Mouse (Mus musculus): ENCODE measurements around the gene Mapkap1.

The Mapkap1 gene

DNA sequence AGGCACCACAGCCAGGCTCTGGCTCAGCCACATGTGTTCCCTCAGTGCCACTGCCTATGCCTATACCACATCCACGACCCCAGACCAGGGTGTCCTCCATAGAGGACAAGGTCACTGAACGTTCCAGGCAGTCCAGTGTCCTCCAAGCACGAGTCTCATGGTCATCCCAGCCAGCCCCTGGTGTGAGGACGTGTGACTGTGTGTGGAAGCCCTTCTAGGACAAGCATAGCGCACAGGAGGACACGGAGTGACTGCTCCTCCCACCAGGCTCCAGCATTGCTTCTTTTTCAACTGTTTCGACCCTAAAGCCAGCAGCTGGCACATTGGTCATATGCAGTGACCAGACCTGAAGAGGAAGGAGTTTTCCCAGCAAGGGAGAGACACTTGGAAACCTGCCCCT is 223.2 kb downstream of the Mapkap1 start:
- in situ Hi-C loops (cut with MboI, MseI): no loop called here

DNA sequence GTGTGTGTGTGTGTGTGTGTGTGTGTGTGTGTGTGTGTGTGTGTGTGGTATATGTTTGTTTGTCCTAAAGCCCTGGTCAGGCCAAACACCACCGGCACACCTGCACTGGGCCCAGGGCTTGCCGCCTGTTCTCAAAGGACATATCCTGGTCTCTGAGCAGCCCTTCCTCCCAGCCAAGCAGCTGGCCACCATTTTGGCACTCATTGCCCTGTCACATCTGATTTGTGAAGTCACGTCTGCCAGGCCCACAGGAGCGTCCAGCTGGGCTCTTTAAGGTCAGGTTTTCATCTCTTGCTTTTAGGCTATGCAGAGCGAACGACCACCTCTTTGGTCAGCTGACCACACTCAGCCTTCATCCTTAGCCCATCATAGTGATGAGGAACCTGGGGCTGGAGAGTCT is 223.9 kb downstream of the Mapkap1 start:
- in situ Hi-C loops (cut with MboI, MseI): no loop called here

DNA sequence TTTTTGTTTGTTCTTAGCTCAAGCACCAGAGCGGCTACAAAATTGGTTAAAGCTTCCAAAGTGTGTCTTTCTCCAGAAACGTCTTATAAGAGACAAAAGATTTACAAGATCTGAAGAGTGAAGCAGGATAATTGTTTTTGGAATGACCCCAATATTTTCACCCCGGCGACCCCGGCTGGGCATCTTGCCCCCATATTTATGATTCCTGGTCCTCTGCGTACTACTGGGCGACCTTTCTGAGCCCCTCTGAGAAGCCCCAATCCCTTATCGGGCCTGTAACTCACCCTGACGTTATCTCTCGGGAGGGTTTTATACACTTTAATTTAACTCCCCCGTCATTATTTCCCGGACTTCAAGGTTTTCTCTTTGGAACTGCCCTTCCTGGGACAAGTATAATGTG is 225.5 kb downstream of the Mapkap1 start:
- in situ Hi-C loops (cut with MboI, MseI): no loop called here

DNA sequence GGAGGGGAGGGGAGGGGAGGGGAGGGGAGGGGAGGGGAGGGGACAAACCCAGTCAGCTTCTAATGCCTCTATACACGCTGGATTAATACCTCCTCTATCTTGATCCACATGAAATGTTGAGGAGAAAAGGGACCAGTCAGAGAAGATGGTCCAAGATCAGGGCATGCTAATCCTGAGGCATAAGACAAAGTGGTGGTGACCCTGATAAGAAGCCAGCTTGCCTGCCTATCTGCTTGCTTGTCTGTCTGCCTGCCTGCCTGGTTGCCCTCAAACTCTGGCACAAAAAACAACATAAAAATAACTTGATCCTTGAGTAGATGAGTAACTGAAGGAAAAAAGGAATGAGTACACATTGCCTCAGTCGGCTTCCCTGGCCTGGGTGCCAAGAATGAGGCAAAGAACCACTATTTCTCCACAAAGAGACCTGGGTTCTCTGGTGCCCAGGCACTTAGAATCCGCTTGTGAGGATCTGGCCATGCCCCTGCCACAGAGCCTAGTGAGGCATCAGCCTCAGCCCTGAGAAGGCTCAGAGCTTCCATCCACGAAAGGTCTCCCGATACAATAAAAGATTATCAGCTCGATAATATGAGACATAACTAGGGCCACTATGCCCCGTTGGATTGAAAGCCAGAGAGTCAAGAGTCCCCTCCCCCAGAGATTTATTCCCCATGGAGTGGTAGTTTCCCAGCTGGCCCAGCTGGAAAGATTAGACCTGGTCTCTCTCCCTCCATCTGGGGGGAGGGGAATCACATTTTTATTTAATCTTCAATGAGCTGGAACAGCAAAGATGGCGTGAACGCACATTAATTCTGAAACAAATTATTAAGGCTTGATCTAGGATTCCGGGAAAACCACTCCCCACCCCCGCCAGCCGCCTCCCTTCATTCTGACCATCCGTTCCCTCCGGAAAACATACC is 228.9 kb downstream of the Mapkap1 start:
- in situ Hi-C loops (cut with MboI, MseI): no loop called here

DNA sequence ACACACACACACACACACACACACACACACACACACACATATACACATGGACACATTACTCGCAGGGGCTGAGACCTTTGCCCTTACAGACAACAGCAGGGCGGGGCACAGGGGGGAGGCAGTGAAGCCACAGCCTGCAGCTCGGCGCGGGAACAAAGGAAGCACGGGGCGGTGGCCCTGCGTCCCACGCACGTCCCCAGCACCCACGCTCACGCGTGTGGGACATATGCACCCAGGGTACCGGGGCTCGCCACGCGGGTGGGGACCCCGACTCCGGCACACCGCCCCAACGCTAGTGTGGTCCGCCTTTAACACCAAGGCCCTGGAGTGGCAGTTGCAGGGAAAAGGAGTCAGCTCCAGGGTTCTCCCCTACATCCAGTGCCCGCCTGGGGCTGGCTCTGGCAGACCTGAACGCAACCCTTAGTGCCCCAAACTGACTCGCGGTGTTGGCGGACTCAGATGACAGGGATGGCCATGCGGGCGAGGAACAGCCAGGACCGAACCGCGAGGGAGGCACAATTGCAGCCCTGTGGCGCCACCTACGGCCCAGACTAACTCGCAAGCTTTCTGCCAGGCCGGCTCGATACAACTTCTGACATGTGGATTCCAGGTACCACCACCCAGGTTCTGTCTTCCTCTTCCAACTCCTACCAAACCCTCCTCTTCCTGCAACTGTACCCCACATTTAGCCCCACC is 232.5 kb downstream of the Mapkap1 start:
- in situ Hi-C loops (cut with MboI, MseI): no loop called here

DNA sequence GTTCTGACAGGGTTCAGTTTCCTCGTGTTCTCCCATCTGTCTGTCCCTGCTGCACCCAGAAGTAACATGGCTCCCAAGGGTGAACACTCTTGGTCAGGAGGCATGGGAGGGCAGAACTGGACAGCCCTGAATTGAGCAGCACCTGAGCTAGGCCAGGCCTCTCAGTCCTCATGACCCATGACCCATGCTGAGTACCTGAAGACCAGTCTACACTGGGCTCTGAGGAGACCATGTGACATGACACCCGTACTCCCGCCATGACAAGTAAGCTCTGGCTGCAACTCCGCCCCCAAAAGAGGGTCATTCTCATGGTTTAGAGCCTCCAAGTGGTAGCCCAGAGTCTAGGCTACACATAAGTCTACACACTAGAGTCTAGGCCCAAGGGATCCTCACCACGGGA is 233.2 kb downstream of the Mapkap1 start:
- in situ Hi-C loops (cut with MboI, MseI): loop anchor here (5.0 to 10.0 kb wide), 2 partner anchors 665 to 667 kb away; no protein-coding TSS in a partner anchor

DNA sequence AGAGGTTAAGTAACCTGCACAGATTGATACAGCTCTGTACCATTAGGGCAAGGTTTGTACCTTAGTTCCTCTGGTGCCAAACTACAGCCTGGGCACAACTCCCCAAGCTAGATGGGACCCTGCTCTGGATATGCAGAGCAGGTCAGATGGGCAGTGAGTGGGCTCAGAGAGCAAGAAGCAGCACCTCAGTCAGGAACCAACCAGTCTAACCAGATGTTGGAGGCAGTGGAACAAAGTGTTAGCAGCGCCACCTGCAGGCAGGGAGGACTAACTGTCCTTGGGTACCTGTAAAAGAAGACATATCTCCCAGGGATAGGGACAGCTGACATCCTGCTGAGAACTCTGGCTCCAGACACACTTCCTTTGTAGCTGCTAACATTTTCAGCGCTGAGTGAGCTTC is 235.8 kb downstream of the Mapkap1 start:
- in situ Hi-C loops (cut with MboI, MseI): loop anchor here (5.0 to 10.0 kb wide), 2 partner anchors 668 to 670 kb away; no protein-coding TSS in a partner anchor

DNA sequence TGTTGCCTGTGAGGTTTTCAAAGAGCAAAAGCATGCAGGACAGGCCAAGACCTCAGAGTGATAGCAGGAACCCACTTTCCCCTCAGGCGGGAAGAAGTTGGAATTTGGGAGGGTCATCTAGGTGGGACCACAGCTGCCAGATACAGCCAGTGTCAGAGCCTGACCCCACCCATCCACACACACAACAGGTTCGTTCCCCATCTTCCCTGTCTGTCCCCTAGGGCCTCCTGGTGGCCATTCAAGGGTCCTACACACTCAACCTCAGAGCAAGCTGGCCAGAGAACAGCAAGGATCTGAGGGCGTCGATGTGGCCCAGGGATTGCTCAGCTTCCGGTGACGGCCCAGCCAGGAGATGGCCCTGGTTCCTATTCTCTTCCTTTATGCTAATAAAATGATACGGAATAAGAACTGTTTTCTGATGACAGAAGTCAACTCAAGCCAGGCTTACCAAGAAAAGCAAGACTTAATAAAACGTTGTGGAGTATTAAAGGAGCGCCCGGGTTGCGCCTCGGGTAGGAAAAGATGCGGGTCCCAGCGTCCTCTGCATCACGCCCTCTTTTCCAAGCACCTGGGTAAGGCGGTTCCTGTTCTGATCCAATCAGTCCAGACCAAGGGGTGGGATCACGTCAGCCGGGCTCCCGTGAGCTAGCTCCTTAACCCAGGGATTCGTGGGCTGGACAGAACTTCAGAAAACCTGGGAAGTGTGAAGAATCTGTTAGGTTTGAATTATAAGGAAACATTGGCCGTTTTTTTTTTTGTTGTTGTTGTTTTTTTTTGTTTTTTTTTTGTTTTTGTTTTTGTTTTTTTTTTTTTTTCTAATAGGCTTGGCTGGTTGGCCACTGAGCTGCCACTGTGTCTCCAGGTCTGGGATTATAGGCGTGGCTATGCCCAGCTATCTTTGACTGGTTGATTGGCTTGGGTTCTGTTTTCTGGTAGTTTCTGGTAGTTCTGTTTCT is 238.3 kb downstream of the Mapkap1 start:
- in situ Hi-C loops (cut with MboI, MseI): loop anchor here (5.0 to 10.0 kb wide), 2 partner anchors 670 to 673 kb away; no protein-coding TSS in a partner anchor

DNA sequence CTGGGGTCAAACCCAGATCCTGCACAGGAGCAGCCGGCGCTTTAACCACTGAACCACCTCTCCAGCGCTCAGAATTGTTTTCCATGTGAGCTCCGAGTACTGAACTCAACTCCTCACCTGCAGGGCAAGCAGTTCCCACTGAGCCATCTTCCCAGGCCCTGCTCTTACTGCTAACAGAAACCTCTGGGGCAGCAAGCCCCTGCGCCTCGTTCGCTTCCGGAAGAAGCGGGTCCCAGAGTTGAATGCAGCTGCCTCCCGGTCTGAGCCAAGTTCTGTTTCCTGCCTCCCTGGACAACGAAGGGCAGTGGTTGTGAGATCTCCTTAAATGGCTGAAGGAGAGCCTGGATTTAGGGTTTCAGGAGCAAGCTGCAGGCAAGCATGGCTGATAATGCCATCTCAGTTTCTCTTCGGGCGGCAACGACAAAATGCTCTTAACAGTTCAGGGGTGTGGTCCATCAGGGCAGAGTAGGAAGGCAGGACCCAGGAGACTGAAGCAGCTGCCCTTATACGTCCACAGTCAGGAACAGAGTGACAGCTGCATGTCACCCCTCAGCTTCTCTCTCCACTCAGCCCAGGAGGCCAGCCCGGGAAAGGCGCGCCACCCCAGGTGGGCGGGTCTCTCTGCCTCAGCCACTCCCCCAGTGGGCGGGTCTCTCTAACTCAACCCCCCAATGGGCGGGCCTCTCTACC is 239.4 kb downstream of the Mapkap1 start:
- in situ Hi-C loops (cut with MboI, MseI): loop anchor here in 1 of 2 experiments (10.0 kb wide), 1 partner anchor 671 kb away; no protein-coding TSS in a partner anchor

DNA sequence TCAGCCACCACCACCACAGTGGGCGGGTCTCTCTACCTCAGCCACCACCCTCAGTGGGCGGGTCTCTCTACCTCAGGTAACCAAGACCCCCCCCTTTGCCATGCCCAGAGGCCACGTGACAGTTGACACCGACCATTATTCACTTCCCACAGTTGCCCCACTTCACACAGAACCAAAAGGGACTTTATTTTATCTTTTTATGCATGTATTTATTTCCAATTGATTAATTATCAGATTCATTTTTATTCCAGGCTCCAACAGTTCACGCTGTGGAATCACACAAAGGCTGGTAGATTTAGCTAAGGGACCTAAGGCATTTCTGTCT is 239.9 kb downstream of the Mapkap1 start:
- in situ Hi-C loops (cut with MboI, MseI): loop anchor here in 1 of 2 experiments (10.0 kb wide), 1 partner anchor 672 kb away; no protein-coding TSS in a partner anchor

DNA sequence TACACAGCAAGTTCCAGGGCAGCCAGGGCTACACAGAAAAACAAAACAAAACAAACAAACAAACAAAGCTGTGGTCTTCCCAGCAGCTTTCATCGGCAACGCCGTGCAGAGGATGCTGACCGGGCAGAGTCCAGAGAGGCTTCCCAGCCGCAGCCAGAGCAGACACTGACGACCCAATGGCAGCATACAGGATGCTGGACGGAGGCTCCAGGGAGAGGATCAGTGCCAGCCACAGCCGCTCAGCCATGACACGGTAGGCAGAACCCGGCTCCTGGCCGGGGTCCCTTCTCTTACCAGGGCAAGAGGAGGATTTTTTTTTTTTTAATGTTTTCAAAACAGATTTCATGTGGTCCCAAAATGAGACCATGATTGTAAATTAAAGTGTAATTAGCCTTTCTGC is 240.8 kb downstream of the Mapkap1 start:
- in situ Hi-C loops (cut with MboI, MseI): loop anchor here in 1 of 2 experiments (10.0 kb wide), 1 partner anchor 673 kb away; no protein-coding TSS in a partner anchor

DNA sequence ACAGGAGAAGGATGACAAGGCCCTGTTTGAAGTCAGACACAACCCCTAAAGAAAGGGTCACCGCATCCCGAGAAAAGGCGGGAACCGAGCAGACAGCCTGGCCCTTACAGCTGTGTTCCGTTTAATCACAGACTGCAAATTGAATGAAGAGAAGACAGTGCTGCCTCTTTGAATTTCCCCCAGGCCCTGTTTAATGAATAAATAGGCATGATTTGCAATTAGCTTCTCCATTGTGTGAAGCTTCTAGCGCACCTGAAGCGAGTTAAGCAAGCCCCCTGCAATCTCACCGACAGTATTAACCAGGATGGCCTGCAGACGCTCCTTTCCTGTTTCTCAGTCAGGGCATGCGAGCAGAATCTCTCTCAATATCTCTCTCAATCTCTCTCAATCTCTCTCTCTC is 261.2 kb downstream of the Mapkap1 start:
- in situ Hi-C loops (cut with MboI, MseI): no loop called here

DNA sequence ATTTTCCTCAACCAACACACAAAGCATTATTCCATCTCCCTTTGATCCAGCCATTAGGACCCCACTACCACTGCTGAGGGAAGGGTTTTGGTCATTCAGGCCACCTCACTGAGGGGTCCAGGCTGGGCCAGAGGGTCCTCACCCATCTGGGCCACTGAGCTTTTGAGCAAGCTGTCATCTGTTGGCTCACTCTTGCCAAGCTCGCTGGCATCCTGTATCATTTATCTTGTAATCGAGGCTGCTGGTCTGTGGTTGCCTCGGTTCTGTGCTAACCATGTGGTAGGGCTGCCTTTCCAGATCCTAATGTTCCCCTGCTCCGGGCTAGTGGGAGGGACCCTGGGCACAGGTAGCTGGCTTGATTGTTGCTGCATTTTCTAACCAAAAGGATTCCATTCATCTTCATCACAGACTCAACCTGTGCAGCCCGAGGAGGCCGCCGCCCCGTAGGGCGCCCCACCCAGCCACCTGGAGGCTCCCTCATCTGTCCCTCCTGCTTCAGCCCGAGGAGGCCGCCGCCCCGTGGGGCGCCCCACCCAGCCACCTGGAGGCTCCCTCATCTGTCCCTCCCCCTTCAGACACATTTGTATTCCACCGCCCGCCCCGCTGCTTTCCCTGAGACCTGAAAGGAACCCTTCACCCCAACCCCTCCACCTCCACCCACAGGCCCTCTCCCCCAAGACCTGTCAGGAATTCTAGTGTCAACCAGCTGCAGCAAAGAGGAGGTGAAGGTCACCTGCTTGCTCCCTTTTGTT is 262.0 kb downstream of the Mapkap1 start:
- in situ Hi-C loops (cut with MboI, MseI): no loop called here

DNA sequence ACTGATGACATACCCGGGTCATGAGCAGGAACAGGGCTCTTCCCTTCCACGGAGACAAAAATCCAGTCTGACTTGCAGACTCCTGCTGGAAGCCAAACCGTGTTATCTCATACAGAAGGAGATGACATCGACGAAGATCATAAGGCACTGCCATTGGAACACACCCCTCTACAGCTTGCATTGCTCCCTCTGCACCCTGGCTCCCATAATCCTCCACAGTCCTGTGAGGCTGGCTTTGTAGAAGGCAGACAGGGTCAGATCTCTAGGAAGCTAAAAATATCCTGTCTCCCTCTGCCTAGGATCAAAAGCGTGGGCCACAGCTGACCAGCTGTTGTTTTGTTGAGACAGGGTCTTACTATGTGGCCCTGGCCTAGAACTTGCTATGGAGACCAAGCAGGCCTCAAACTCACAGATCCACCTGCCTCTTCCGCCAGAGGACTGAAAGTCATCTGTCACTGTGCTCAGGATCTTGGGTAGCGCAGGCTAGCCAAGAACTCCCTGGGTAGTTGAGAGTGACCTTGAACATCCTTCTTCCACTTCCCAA is 262.7 kb downstream of the Mapkap1 start:
- in situ Hi-C loops (cut with MboI, MseI): no loop called here

DNA sequence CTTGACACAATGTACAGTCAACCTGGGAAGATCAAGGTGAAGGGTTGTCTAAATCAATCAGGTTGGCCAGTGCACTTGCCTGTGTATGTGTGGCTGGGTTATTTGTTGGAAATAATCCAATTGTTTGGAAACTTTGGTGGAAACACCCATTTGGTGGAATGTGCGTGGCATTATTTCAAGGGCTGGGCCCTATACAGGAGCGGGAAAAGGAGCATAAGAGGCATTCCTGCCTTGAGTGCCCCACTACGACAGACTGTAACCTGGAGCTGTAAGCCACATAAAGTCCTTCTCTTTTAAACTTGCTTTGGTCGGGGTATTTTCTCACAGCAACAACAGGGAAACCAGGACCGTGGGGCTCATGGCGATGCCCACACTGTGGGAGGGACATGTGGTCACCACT is 263.9 kb downstream of the Mapkap1 start:
- in situ Hi-C loops (cut with MboI, MseI): no loop called here

DNA sequence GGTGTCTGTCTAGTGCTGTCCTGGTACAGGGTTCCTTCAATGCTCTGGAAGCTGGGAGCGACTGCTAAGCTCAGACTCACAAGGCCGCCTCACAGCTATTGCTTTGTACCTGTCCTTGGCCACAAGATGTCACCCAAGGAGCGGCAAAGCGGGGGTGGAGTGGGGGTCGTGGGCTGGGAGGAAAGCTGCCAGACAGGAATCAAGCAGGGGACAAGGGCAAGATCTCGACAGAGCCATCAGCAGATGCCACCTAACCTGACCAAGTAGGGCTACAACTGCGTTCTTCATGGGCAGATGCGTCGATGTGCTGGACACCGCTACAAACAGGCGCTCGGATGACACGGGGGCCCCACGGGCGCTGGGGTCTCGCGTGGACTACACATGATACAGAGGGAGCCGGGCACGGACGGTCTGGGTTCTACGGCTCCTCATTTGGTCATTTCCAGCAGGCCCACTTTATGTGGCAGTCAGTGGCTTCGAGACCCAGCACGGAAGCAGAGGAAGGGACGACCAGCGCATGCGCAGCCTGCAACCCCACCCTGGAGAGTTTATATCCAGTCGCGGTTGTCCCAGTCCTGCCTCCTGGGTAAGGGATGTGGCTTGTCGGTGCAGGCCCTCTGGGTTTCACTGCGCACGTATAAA is 264.9 kb downstream of the Mapkap1 start:
- in situ Hi-C loops (cut with MboI, MseI): no loop called here

DNA sequence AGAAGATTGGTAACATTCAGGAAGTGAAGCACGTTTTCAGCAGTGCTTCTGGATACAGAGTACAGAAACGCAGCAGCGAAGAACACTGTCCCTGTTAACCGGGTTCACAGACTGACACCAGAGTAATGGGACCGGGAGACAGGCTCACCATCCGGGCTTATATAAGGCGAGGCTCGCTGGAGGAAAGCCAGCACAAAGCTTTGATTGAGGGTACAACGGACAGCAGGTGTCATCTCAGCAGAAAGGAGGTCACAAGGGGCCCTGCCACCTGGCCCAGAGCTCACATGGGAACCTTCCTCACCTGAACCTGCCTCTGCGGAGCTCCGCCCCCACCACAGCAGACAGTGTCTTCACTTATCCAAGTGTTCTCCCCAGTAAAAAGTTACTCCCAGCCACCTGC is 267.3 kb downstream of the Mapkap1 start:
- in situ Hi-C loops (cut with MboI, MseI): no loop called here

Measured in T-helper 17 cell (primary cell).